Mouse (Mus musculus) ES-Bruce4 (cell line): Measurements from ENCODE around the gene Btbd17. TPM values are rescaled to one million over a fixed set of nuclear protein-coding genes. Genes with fewer than 3 reads are reported as not detected.

Source experiments
- H3K27ac ChIP-seq: 2 replicates; pipeline ENCODE4 v1.5.1; 2012; ENCODE audit warnings: low read length, inconsistent platforms; ENCODE audit not compliant: insufficient read depth
- H3K27me3 ChIP-seq: 2 replicates; pipeline ENCODE4 v1.6.1; 2012; ENCODE audit warnings: mild to moderate bottlenecking, low read length, inconsistent platforms; ENCODE audit not compliant: control insufficient read depth, poor library complexity, insufficient read depth, severe bottlenecking
- H3K36me3 ChIP-seq: 2 replicates; pipeline ENCODE4 v1.6.1; 2012; ENCODE audit warnings: inconsistent platforms, mild to moderate bottlenecking, low read length, moderate library complexity; ENCODE audit not compliant: control insufficient read depth, poor library complexity, insufficient read depth, severe bottlenecking
- H3K4me1 ChIP-seq: one replicate; pipeline ENCODE4 v1.8.1; 2011; ENCODE audit warnings: low read length; ENCODE audit not compliant: control insufficient read depth, insufficient read depth
- H3K4me3 ChIP-seq: 2 replicates; pipeline ENCODE4 v1.5.1; 2011; ENCODE audit warnings: low read depth, mild to moderate bottlenecking, low read length
- H3K9ac ChIP-seq: 2 replicates; pipeline ENCODE4 v1.6.1; 2012; ENCODE audit warnings: low read depth, mild to moderate bottlenecking, inconsistent platforms; ENCODE audit not compliant: poor library complexity, severe bottlenecking
- H3K9me3 ChIP-seq: replicated peaks from 2 replicates; pipeline ENCODE4 v1.6.1; 2012; ENCODE audit warnings: mild to moderate bottlenecking, low read length, inconsistent platforms; ENCODE audit not compliant: control insufficient read depth, poor library complexity, insufficient read depth, severe bottlenecking
- CTCF ChIP-seq: IDR thresholded peaks from one replicate; pipeline ENCODE4 v1.8.1; 2011; ENCODE audit warnings: low read depth, low read length
- EP300 ChIP-seq: IDR thresholded peaks from 2 replicates; pipeline ENCODE4 v1.6.1; 2011; ENCODE audit warnings: low read depth, low read length; ENCODE audit not compliant: insufficient read depth
- POLR2A ChIP-seq: IDR thresholded peaks from one replicate; pipeline ENCODE4 v1.8.1; 2011; ENCODE audit warnings: low read length; ENCODE audit not compliant: insufficient read depth
- polyA plus RNA-seq: library from polyadenylated mRNA; stranded (reverse); fragments of >200 nt; gene quantifications from 2 replicates; pipeline ENCODE4 v1.2.4, GENCODE M21; 2011; ENCODE audit warnings: low read depth; ENCODE audit not compliant: missing spikeins, insufficient read depth, insufficient read length

The Btbd17 gene
- polyA plus RNA-seq, 1 experiment: not detected

DNA sequence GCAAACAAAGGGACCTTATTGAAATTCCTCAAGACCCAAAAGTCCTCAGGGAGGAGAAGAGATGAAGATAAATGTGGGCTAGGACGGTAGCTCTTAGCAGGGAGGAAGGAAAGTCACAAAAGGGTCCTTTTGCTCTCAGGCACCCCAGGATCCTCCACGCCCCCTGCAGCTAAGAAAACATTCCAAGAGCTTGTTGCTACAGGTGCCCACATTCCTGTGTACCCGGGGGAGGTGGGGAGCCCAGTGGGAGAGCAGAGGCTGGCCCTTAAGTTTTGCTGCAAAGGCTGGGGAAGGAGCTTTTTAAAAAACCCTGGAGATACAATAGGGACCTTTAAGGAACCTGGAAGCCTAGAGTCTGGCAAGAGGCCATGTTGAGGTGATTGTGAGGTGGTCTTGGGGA lies 24.7 kb upstream of the Btbd17 start:
- TF ChIP-seq POLR2A: no peak
- TF ChIP-seq EP300: peak; percentile 85
- Histone ChIP-seq H3K9ac (no peak overlapping the region), H3K36me3 (no peaks in the 10 kb centered on the region), H3K27me3 (no peaks in the 10 kb centered on the region), H3K4me3 (no peak overlapping the region), H3K27ac (peak overlapping the region; percentile 5; the same call in 1 of the 2 replicates), H3K4me1 (peaks cover 11% of the 10 kb centered on the region), H3K9me3 (no peaks in the 10 kb centered on the region; the same call in 1 of the 2 replicates)

GRCm38 (mm10) chr11:114819110-114819509 lies 23.4 kb upstream of the Btbd17 start:
- Histone ChIP-seq H3K9ac (no peak overlapping the region), H3K4me1 (peaks cover 12% of the 10 kb centered on the region), H3K9me3 (no peaks in the 10 kb centered on the region; the same call in 1 of the 2 replicates), H3K27me3 (no peaks in the 10 kb centered on the region), H3K36me3 (no peaks in the 10 kb centered on the region), H3K27ac (peak overlapping the region; percentile 5), H3K4me3 (no peak overlapping the region)
- TF ChIP-seq EP300: peak; percentile 57; the same call in 1 of the 2 replicates
- TF ChIP-seq CTCF: no peak
- no peak for TF ChIP-seq POLR2A

- no peaks in the 10 kb centered on the region; the same call in 1 of the 2 replicates for H3K9me3 ChIP-seq
- no peak overlapping the region for H3K9ac ChIP-seq
- no peaks in the 10 kb centered on the region for H3K27me3 ChIP-seq
- peaks cover 7% of the 10 kb centered on the region for H3K4me1 ChIP-seq
- TF ChIP-seq CTCF (no peak), EP300 (no peak), POLR2A (no peak)
- no peak overlapping the region for H3K27ac ChIP-seq
- no peaks in the 10 kb centered on the region for H3K36me3 ChIP-seq
- no peak overlapping the region for H3K4me3 ChIP-seq
Observed at GRCm38 (mm10) chr11:114818185-114818584, 22.4 kb upstream of the Btbd17 start.

- Histone ChIP-seq H3K9me3 (no peaks in the 10 kb centered on the region; the same call in 1 of the 2 replicates), H3K27me3 (no peaks in the 10 kb centered on the region), H3K9ac (no peak overlapping the region), H3K4me1 (peaks cover 7% of the 10 kb centered on the region), H3K36me3 (no peaks in the 10 kb centered on the region), H3K27ac (no peak overlapping the region), H3K4me3 (no peak overlapping the region)
- TF ChIP-seq CTCF (no peak), EP300 (no peak), POLR2A (no peak)
Observed at GRCm38 (mm10) chr11:114816934-114817333, 21.2 kb upstream of the Btbd17 start.

GRCm38 (mm10) chr11:114814873-114815592 lies 19.3 kb upstream of the Btbd17 start:
- TF ChIP-seq CTCF: no peak
- Histone ChIP-seq H3K27ac (no peak overlapping the region), H3K4me3 (no peak overlapping the region), H3K9ac (no peak overlapping the region), H3K36me3 (no peaks in the 10 kb centered on the region), H3K9me3 (no peaks in the 10 kb centered on the region), H3K4me1 (peaks cover 7% of the 10 kb centered on the region), H3K27me3 (no peaks in the 10 kb centered on the region)

- no peaks in the 10 kb centered on the region for H3K9me3 ChIP-seq
- no peaks in the 10 kb centered on the region for H3K36me3 ChIP-seq
- no peak overlapping the region for H3K9ac ChIP-seq
- TF ChIP-seq EP300 (no peak), CTCF (peak; percentile 89)
- no peak overlapping the region for H3K27ac ChIP-seq
- H3K27me3 ChIP-seq: no peaks in the 10 kb centered on the region
- H3K4me3 ChIP-seq: no peak overlapping the region
- peaks cover 7% of the 10 kb centered on the region for H3K4me1 ChIP-seq
Observed at GRCm38 (mm10) chr11:114812731-114813240, 17.0 kb upstream of the Btbd17 start.
